ENCODE assay signal across 8 mouse cellular contexts in the genomic region with DNA sequence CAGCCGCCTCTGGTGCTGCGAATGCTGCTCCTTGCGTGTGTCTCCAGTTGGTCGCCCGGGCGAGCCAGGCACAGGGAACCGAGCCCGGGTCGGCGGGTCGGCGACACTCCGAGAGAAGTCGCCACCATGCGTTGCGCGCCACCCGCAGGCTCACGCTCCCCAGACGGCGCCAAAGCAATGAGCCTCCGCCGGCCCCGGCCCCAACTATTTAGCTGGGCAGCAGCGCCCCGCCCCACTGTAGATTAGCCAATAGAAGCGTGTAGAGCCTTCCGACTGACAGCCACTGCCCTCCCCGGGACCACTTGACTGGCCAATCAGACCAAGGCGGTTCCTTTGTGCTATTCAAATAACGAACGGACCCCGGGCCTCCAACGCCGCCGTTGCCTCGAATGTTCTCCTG. TPM values are rescaled to one million over a fixed set of nuclear protein-coding genes. Genes with fewer than 3 reads are reported as not detected.
A peak's percentile ranks its signal among the peaks of the same experiment; 100 is the strongest.
DNase-seq lines count a peak whose midpoint lies in the region; ATAC-seq and TF ChIP-seq lines count a peak whose summit lies in the region.

A gene (minus strand): TSS at position 181 of the 400 bp plus-strand sequence.

- ATAC-seq in embryonic facial prominence, embryonic 11.5 days (replicated peaks; ENCODE audit: insufficient number of reproducible peaks, low FRiP score, low TSS enrichment, low read depth): peak; percentile 81
- ATAC-seq in limb, embryonic 11.5 days (ENCODE audit: insufficient number of reproducible peaks, low FRiP score, low TSS enrichment, low read depth): peak; percentile 86
- ATAC-seq in midbrain, embryonic 12.5 days (ENCODE audit: low FRiP score, low read depth): peak; percentile 87
- ATAC-seq in activated CD4-positive, CD25-positive, alpha-beta regulatory T cell, adult 4 months: no peak

- H3K4me2 ChIP-seq in embryonic facial prominence, embryonic 11.5 days (ENCODE audit: low read depth, low read length): peak within 1 kb of the TSS; percentile 84
- peak within 1 kb of the TSS; percentile 89 for H3K4me2 ChIP-seq in limb, embryonic 11.5 days (ENCODE audit: low read depth, severe bottlenecking)
- H3K4me2 ChIP-seq in midbrain, embryonic 12.5 days (replicated peaks): peak within 1 kb of the TSS; percentile 94

- peak within 1 kb of the TSS; percentile 99 for H3K4me3 ChIP-seq in embryonic facial prominence, embryonic 11.5 days (ENCODE audit: low read depth, low read length)
- H3K4me3 ChIP-seq in heart, adult 2 months: peak within 1 kb of the TSS; percentile 79
- H3K4me3 ChIP-seq in kidney, adult 2 months (ENCODE audit: insufficient read depth, low read depth, low read length): peak within 1 kb of the TSS; percentile 96
- peak within 1 kb of the TSS; percentile 98 for H3K4me3 ChIP-seq in limb, embryonic 11.5 days (ENCODE audit: low read depth, low read length)
- peak within 1 kb of the TSS; percentile 88 for H3K4me3 ChIP-seq in midbrain, embryonic 12.5 days

- peak; percentile 96 for DNase-seq in adrenal gland, postnatal 25 days
- DNase-seq in embryonic facial prominence, embryonic 11.5 days (ENCODE audit: low spot score): peak; percentile 97
- DNase-seq in heart, adult 2 months: peak; percentile 97 to 99
- peak; percentile 98 for DNase-seq in kidney, adult 2 months
- peak; percentile 98 for DNase-seq in limb, embryonic 11.5 days (ENCODE audit: low spot score)
- peak; percentile 93 for DNase-seq in skeletal muscle tissue, adult 2 months (ENCODE audit: low read depth, low spot score)

- H3K79me2 ChIP-seq in heart, adult 2 months (replicated peaks; ENCODE audit: control insufficient read depth, insufficient read depth, low read length): no peaks in the 10 kb centered on the region

- no peaks in the 10 kb centered on the region for H3K36me3 ChIP-seq in embryonic facial prominence, embryonic 11.5 days (replicated peaks; ENCODE audit: control insufficient read depth, insufficient read depth, low read depth, low read length)
- H3K36me3 ChIP-seq in heart, adult 2 months (ENCODE audit: control insufficient read depth, insufficient read depth, low read length): no peaks in the 10 kb centered on the region
- H3K36me3 ChIP-seq in kidney, adult 2 months (ENCODE audit: control insufficient read depth, insufficient read depth, low read length): no peaks in the 10 kb centered on the region
- H3K36me3 ChIP-seq in limb, embryonic 11.5 days (ENCODE audit: control insufficient read depth, insufficient read depth, low read length): no peaks in the 10 kb centered on the region
- H3K36me3 ChIP-seq in midbrain, embryonic 12.5 days: no peaks in the 10 kb centered on the region

- peak within 1 kb of the TSS; percentile 94 for H3K27ac ChIP-seq in embryonic facial prominence, embryonic 11.5 days (replicated peaks; ENCODE audit: low read depth, low read length)
- peak within 1 kb of the TSS; percentile 98 for H3K27ac ChIP-seq in heart, adult 2 months
- H3K27ac ChIP-seq in kidney, adult 2 months (ENCODE audit: insufficient read depth, low read depth, low read length): peak within 1 kb of the TSS; percentile 99
- H3K27ac ChIP-seq in limb, embryonic 11.5 days (replicated peaks; ENCODE audit: low read depth, low read length): peak within 1 kb of the TSS; percentile 94
- H3K27ac ChIP-seq in midbrain, embryonic 12.5 days (replicated peaks): peak within 1 kb of the TSS; percentile 89

- TF ChIP-seq CTCF in heart, adult 2 months (IDR thresholded peaks at IDR 0.05): 0 out of 2 replicates have a peak, but pooled peaks have one; percentile 20
- TF ChIP-seq CTCF in kidney, adult 2 months (conservative IDR thresholded peaks at IDR 0.05; ENCODE audit: insufficient read depth, insufficient read length, low read depth, low read length): no peak

- no peaks in the 10 kb centered on the region for H3K27me3 ChIP-seq in embryonic facial prominence, embryonic 11.5 days (ENCODE audit: control insufficient read depth, insufficient read depth, low read length)
- H3K27me3 ChIP-seq in heart, adult 2 months (ENCODE audit: control insufficient read depth, insufficient read depth, low read length): no peaks in the 10 kb centered on the region
- H3K27me3 ChIP-seq in kidney, adult 2 months (replicated peaks; ENCODE audit: control insufficient read depth, insufficient read depth, low read length): no peaks in the 10 kb centered on the region
- H3K27me3 ChIP-seq in limb, embryonic 11.5 days (ENCODE audit: control insufficient read depth, insufficient read depth, low read length): no peaks in the 10 kb centered on the region
- peaks cover 20% of the 10 kb centered on the region for H3K27me3 ChIP-seq in midbrain, embryonic 12.5 days

- intact Hi-C loops in heart, adult 2 months (cut with DNase I): loop anchor here (2.0 kb wide), 1 partner anchor 115 kb away; no protein-coding TSS in a partner anchor

- no peaks in the 10 kb centered on the region for H3K9me3 ChIP-seq in embryonic facial prominence, embryonic 11.5 days (replicated peaks; ENCODE audit: control insufficient read depth, low read length)
- no peaks in the 10 kb centered on the region for H3K9me3 ChIP-seq in limb, embryonic 11.5 days (ENCODE audit: control insufficient read depth, low read length)
- no peaks in the 10 kb centered on the region for H3K9me3 ChIP-seq in midbrain, embryonic 12.5 days

- WGBS in embryonic facial prominence, embryonic 11.5 days: under 1% methylated on average over 37 of the region's 37 CpGs
- WGBS in heart, adult 2 months: under 1% methylated on average over 37 of the region's 37 CpGs
- under 1% methylated on average over 37 of the region's 37 CpGs for WGBS in kidney, adult 2 months
- under 1% methylated on average over 37 of the region's 37 CpGs for WGBS in limb, embryonic 11.5 days
- under 1% methylated on average over 36 of the region's 37 CpGs for WGBS in midbrain, embryonic 12.5 days

- 0 out of 2 replicates have a peak, but pooled peaks have one; percentile 52 for TF ChIP-seq EP300 in heart, adult 2 months (IDR thresholded peaks at IDR 0.05; ENCODE audit: insufficient read depth, low read depth, low read length)

- peak within 1 kb of the TSS; percentile 100 for H3K9ac ChIP-seq in embryonic facial prominence, embryonic 11.5 days (replicated peaks; ENCODE audit: low read length)
- H3K9ac ChIP-seq in heart, adult 2 months (ENCODE audit: low read depth, low read length): peak within 1 kb of the TSS; percentile 94
- peak within 1 kb of the TSS; percentile 99 for H3K9ac ChIP-seq in limb, embryonic 11.5 days (ENCODE audit: low read length)
- peak within 1 kb of the TSS; percentile 96 for H3K9ac ChIP-seq in midbrain, embryonic 12.5 days (replicated peaks)

- TF ChIP-seq POLR2A in heart, adult 2 months (IDR thresholded peaks at IDR 0.05; ENCODE audit: insufficient read depth, low read depth, low read length): peak; percentile 99
- TF ChIP-seq POLR2A in kidney, adult 2 months (IDR thresholded peaks at IDR 0.05; ENCODE audit: low read depth, low read length): peak; percentile 98

- H3K4me1 ChIP-seq in embryonic facial prominence, embryonic 11.5 days (ENCODE audit: control insufficient read depth, insufficient read depth, low read length): peaks cover 2% of the 10 kb centered on the region; the same call in 1 of the 2 replicates
- H3K4me1 ChIP-seq in heart, adult 2 months (ENCODE audit: control insufficient read depth, insufficient read depth, low read length): peaks cover 2% of the 10 kb centered on the region
- peaks cover 8% of the 10 kb centered on the region; the same call in 1 of the 2 replicates for H3K4me1 ChIP-seq in kidney, adult 2 months (ENCODE audit: control insufficient read depth, insufficient read depth, low read length)
- H3K4me1 ChIP-seq in limb, embryonic 11.5 days (ENCODE audit: control insufficient read depth, insufficient read depth, low read length): peaks cover 11% of the 10 kb centered on the region
- H3K4me1 ChIP-seq in midbrain, embryonic 12.5 days: peaks cover 40% of the 10 kb centered on the region

RNA-seq across cellular contexts. Expression of the gene that starts here (rescaled TPM):
- 5.9 and 6.3 TPM in 2 replicates for total RNA-seq in adrenal gland, postnatal 25 days (2021)
- 6.6 and 12.6 TPM in 2 replicates for polyA plus RNA-seq in embryonic facial prominence, embryonic 11.5 days (2014; fragmentation: Nextera tagmentation; extraction: Ambion mirVana)
- total RNA-seq in heart, adult 2 months (2021): 1 to 10 TPM; 2.8 to 3.0 TPM
- polyA plus RNA-seq in heart, adult 2 months (2012; rRNA removed): 3.4 and 5.6 TPM in 2 replicates
- 9.9 and 16.1 TPM in 2 replicates for polyA plus RNA-seq in kidney, adult 2 months (2012; rRNA removed)
- polyA plus RNA-seq in limb, embryonic 11.5 days (2014; fragmentation: Nextera tagmentation; extraction: Ambion mirVana): 7.1 and 9.7 TPM in 2 replicates
- polyA plus RNA-seq in midbrain, embryonic 12.5 days (2016; fragmentation: Nextera tagmentation; extraction: Ambion mirVana): 2.7 and 3.4 TPM in 2 replicates
- polyA plus RNA-seq in activated CD4-positive, CD25-positive, alpha-beta regulatory T cell, adult 4 months (2017; shearing (Covaris generic)): under 1 TPM in 1 of 2 experiments, not detected in 1; 0.16 TPM
